Mouse (Mus musculus) forebrain, embryonic 13.5 days (tissue): ENCODE data around the gene Trp53bp1. TPM values are rescaled to one million over a fixed set of nuclear protein-coding genes. Genes with fewer than 3 reads are reported as not detected.
A peak's percentile ranks its signal among the peaks of the same experiment; 100 is the strongest.

Experiments used
- ATAC-seq: fragments of 200-750 bp; cut with Nextera tagmentation; 2 replicates; pipeline ENCODE4 v1.8.0; 2017
- H3K27ac ChIP-seq: fragments of 300-500 bp; sonication (generic); 2 replicates; pipeline ENCODE4 v1.5.1; 2015; ENCODE audit warnings: inconsistent platforms, mild to moderate bottlenecking, moderate library complexity
- H3K27me3 ChIP-seq: fragments of 300-500 bp; sonication (generic); 2 replicates; pipeline ENCODE4 v1.6.1; 2015; ENCODE audit warnings: mild to moderate bottlenecking, inconsistent platforms
- H3K36me3 ChIP-seq: fragments of 300-500 bp; sonication (generic); 2 replicates; pipeline ENCODE4 v1.6.1; 2015; ENCODE audit warnings: mild to moderate bottlenecking, inconsistent platforms; ENCODE audit not compliant: poor library complexity, severe bottlenecking
- H3K4me1 ChIP-seq: fragments of 300-500 bp; sonication (generic); 2 replicates; pipeline ENCODE4 v1.6.1; 2015; ENCODE audit warnings: inconsistent platforms
- H3K4me2 ChIP-seq: fragments of 300-500 bp; sonication (generic); 2 replicates; pipeline ENCODE4 v1.6.1; 2015; ENCODE audit warnings: inconsistent platforms, mild to moderate bottlenecking, moderate library complexity
- H3K4me3 ChIP-seq: fragments of 300-500 bp; sonication (generic); 2 replicates; pipeline ENCODE4 v1.5.1; 2015; ENCODE audit warnings: mild to moderate bottlenecking, inconsistent platforms
- H3K9ac ChIP-seq: fragments of 300-500 bp; sonication (generic); 2 replicates; pipeline ENCODE4 v1.6.1; 2015; ENCODE audit warnings: mild to moderate bottlenecking, inconsistent platforms
- H3K9me3 ChIP-seq: fragments of 300-500 bp; sonication (generic); replicated peaks from 2 replicates; pipeline ENCODE4 v1.6.1; 2016; ENCODE audit warnings: inconsistent platforms
- WGBS: fragments of 180-500 bp; shearing (Covaris S2); methylation state at CpG from one replicate; pipeline ENCODE4 v1.1.7; 2015; 5-methylcytosine and 5-hydroxymethylcytosine counted together
- polyA plus RNA-seq: library from polyadenylated mRNA; unstranded; fragments of >200 nt; fragmentation: Nextera tagmentation; extraction: Ambion mirVana; gene quantifications from 2 replicates; pipeline ENCODE4 v1.2.1, GENCODE M21; 2015

Gene Trp53bp1
- polyA plus RNA-seq, 1 experiment from 2014 or later, result 179 TPM

DNA sequence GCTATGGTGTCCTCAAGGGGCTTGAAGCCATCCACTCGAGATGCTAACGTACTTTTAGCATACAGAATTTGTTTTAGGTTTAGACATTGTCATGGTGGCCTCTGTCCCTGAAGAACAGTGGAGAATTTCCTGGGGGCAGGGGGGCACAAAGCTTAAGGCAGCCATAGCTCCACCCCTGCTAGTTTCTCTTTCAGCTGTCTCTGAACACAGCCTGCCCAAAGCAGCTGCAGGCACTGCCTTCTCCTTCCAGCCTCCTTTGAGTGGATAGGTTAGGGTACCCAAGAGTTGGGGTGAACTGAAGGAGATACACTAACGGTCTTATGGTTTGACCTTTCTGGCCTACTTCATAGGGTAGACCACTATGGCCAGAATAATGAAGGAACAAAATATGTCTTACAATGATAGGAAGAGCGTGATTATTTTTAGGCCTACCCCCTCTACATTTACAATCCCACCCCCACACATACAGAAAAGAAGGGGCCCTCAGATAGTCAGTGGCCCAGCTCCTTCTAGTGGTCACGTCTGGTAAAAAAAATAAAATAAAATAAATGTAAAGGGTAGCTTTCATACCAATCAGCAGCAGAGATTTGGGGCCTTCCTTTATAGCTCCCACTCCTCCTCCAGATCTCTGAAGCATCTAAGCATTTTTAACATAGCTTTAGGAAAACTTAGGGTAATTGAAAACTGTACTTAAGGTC, 21.3 kb upstream of the Trp53bp1 start:
- no peak overlapping the region for H3K9ac ChIP-seq
- no peaks in the 10 kb centered on the region for H3K27me3 ChIP-seq
- H3K27ac ChIP-seq, result no peak overlapping the region
- no peak overlapping the region for H3K4me3 ChIP-seq
- no peak overlapping the region for H3K4me2 ChIP-seq
- H3K4me1 ChIP-seq, result peaks cover 68% of the 10 kb centered on the region
- no peak for ATAC-seq
- H3K9me3 ChIP-seq, result no peaks in the 10 kb centered on the region
- 66% methylated on average over 5 of the region's 5 CpGs for WGBS
- H3K36me3 ChIP-seq, result no peaks in the 10 kb centered on the region

DNA sequence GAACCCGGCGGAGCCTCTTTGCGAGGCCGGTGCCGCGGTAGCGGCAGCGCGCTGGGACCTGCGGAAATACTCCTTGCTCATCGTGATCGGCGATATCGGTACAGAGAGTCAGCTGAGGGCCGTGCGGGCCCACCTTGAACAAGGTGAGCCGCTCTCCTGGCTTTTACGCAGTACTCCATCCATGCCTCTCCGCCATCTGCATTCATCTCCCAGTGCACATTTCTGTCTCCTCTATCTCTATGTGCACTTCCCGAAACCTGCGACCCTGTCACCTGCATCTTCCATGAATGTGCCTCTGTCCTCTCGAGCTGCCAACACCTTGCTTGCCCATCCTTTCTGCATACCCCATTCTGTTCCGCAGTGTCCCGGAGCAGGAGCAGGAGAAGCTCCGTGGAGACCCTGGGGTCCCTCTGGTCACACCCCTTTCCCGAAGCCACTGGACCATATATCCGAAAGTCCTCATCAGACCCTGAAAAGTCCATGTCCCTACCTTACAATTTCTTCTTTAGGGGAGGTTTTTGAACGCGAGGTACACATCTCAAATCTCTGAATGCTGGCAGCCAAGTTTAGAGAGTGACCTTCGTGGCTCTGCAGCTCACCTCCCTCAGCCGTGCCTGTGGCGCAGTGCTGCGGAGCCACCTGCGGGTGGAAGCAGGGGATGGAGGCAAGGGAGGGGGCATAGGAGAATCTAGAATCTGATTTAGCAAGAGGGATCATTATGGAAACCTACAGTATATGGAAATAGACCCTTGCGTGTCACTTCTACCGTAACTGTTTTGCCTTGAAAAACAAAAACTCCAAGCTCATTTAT, 18.7 kb upstream of the Trp53bp1 start:
- Histone ChIP-seq H3K4me2 (peak overlapping the region; percentile 83), H3K27ac (peak overlapping the region; percentile 68), H3K27me3 (no peaks in the 10 kb centered on the region), H3K9ac (peak overlapping the region; percentile 72), H3K9me3 (no peaks in the 10 kb centered on the region), H3K4me3 (peak overlapping the region; percentile 58), H3K4me1 (peaks cover 47% of the 10 kb centered on the region), H3K36me3 (no peaks in the 10 kb centered on the region)
- WGBS, result 2% methylated on average over 36 of the region's 36 CpGs
- ATAC-seq, result peak; percentile 65; the same call in 1 of the 2 replicates

DNA sequence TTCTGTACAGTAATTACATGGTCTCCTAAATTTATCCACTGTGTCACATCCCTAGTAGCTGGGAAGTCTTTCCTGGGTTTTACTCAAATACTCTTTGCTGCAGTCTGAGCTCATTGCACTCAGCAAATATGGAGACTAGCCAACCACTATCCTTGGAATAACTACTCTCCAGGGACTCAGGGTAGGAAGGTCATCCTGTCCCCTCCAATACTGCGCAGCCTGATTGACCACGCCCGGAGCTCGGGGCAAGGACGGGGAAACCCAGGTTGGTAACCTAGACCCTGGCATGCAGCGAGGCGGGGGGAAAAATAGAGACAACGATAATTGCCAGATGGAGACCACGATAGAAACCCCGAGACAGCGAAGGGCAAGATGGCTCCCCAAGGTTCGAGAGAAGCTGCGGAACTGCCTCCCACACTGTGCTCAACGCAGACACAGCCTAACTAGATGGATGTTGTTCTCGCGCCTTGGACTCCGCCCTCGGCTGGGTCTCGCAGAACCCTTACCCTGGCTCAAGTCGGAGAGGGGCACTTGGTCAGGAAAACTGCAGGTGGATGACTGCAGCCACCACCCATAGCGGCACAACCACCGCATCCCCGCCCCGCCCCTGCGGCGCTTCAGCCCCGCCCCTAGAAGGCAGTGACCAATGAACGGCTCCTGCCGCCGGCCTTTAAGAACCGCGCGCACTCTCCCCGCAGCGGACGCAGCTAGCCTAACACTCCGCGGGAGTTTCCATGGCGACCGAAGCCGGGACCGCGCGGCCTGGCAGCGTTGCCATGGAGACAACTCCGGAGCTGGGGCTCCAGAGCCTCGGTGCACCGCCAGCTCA, 17.9 kb upstream of the Trp53bp1 start, which contains the start of gene Map1a:
Gene Map1a (plus strand): TSS at position 700 of the 829 bp plus-strand sequence.
- Histone ChIP-seq H3K36me3 (no peaks in the 10 kb centered on the region), H3K9ac (peak within 1 kb of the TSS; percentile 72), H3K4me3 (peak within 1 kb of the TSS; percentile 58), H3K4me1 (peaks cover 39% of the 10 kb centered on the region), H3K27ac (peak within 1 kb of the TSS; percentile 68), H3K9me3 (no peaks in the 10 kb centered on the region), H3K4me2 (peak within 1 kb of the TSS; percentile 83), H3K27me3 (no peaks in the 10 kb centered on the region)
- peak; percentile 98 for ATAC-seq
- WGBS, result under 1% methylated on average over 48 of the region's 48 CpGs

DNA sequence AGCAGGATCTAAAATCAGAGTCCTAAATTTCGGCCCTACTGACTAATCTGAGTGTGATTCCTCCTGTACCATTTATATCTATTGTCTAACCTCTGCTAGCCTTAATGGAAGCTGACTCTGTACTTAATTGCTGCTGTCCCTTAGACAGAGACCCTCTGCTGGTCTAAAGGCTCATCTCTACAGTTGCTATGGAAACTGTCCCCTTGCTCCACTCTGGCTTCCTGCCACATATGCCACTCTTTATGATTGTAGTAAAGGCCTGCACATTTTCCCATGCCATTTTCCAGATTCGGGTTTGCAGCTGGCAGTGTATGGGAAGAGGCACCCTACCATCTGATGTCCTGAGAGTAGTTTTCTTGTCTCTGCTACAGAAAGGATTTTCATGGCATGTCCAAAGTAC, 16.6 kb upstream of the Trp53bp1 start:
- WGBS, result 46% methylated on average over 2 of the region's 2 CpGs

DNA sequence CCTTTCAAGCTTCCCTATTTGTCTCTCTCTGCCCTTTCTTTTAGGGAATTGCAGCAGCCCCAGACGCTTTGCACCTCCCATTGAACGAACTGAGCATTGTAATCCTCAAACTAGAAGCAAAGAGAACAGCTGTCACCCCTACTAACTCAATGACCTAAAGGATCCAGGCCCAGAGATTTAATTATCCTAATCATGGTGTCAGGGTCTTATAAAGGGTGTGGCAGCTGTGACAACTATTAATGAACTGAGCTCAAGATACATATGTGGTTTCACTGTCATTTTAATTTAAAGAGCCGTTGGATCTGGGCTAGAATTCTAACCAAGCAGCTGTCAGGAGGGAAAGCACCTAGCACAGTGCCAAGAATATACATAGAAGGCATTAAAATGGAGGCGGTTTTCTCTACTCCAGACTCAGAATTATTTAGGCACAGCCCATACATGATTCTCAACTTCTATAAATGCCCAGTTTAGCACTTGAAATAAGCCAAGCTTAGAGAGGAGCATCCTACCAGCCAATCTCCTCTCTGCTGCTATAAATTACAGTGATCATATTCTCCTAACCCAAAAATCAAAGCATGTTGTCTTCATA, 815 bp upstream of the Trp53bp1 start:
- Histone ChIP-seq H3K9me3 (no peaks in the 10 kb centered on the region), H3K4me3 (peak overlapping the region; percentile 87), H3K9ac (peak overlapping the region; percentile 58), H3K4me1 (peaks cover 43% of the 10 kb centered on the region), H3K4me2 (peak overlapping the region; percentile 72), H3K36me3 (peaks cover 31% of the 10 kb centered on the region), H3K27ac (peak overlapping the region; percentile 94), H3K27me3 (no peaks in the 10 kb centered on the region)
- 11% methylated on average over 4 of the region's 4 CpGs for WGBS
- peak; percentile 31 for ATAC-seq

More for the DNA sequence above, 16.6 kb upstream of the Trp53bp1 start:
- peak overlapping the region; percentile 58 for H3K27ac ChIP-seq
- H3K27me3 ChIP-seq, result no peaks in the 10 kb centered on the region
- no peaks in the 10 kb centered on the region for H3K9me3 ChIP-seq
- ATAC-seq, result no peak
- no peaks in the 10 kb centered on the region for H3K36me3 ChIP-seq
- H3K4me3 ChIP-seq, result no peak overlapping the region
- H3K4me1 ChIP-seq, result peaks cover 33% of the 10 kb centered on the region
- H3K9ac ChIP-seq, result peak overlapping the region; percentile 31; the same call in 1 of the 2 replicates
- H3K4me2 ChIP-seq, result peak overlapping the region; percentile 3; the same call in 1 of the 2 replicates

DNA sequence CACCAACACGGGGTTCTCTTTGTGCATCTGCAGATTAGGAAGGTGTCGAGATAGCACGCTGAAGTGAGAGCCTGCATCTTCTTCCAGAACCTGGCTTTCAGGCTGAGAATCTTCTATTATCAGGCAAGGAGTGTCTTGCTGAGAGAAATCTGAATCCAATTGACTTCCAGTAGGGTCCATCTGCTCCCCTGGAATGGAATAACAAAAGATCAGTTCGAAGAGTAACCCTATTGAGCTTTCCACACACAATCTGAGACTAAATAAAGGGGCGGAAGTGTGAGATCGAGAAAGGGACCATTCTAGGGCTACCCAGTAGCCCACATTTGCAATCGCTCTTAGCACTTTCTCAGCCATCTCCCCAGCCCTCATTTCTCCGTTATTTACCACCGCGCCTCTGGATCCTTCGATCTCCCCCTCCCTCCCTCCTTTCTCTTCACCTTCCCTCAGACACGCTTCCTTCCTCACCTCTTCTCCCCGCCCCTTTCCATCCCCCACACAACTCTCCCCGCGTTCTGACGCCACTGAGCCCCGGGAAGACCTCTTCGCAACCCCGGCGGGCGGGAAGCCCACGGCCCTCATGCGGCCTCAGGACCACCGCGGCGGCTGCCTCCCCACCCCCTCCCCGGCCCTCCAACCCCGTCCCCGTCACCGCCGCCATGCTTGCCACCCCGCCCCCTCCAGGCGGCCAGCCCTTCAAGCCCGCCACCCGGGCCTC, 529 bp downstream of the Trp53bp1 start:
- Histone ChIP-seq H3K36me3 (peaks cover 37% of the 10 kb centered on the region), H3K27ac (peak overlapping the region; percentile 94), H3K4me3 (peak overlapping the region; percentile 87), H3K27me3 (no peaks in the 10 kb centered on the region), H3K9ac (peak overlapping the region; percentile 88), H3K4me2 (peak overlapping the region; percentile 72), H3K9me3 (no peaks in the 10 kb centered on the region), H3K4me1 (peaks cover 48% of the 10 kb centered on the region)
- whole genome bisulfite sequencing, result under 1% methylated on average over 35 of the region's 35 CpGs
- peak; percentile 84 for ATAC-seq

DNA sequence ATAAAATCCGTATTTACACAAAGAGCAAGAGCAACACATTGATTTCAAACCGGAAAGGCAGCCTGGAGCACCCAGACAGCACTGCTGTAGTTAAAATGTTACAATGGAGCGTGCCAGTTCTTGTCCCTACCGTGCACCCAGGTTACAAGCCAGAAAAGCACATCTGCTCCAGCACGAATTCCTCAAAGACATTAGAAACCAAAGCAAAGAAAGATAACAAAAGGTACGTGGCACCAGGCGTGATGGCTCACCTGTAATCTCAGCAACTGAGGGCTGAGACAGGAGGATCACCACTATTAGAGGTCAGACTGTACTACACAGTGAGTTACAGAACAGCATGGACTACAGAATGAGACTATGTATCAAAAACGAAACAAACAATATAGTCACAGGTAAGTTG, 2.8 kb downstream of the Trp53bp1 start:
- WGBS, result 79% methylated on average over 8 of the region's 8 CpGs
- H3K4me2 ChIP-seq, result peak overlapping the region; percentile 72
- peak overlapping the region; percentile 87; the same call in 1 of the 2 replicates for H3K4me3 ChIP-seq
- peaks cover 48% of the 10 kb centered on the region for H3K4me1 ChIP-seq
- H3K9me3 ChIP-seq, result no peaks in the 10 kb centered on the region
- ATAC-seq, result no peak
- peak overlapping the region; percentile 26; the same call in 1 of the 2 replicates for H3K9ac ChIP-seq
- peaks cover 54% of the 10 kb centered on the region for H3K36me3 ChIP-seq
- H3K27ac ChIP-seq, result no peak overlapping the region; the same call in 1 of the 2 replicates
- H3K27me3 ChIP-seq, result no peaks in the 10 kb centered on the region

DNA sequence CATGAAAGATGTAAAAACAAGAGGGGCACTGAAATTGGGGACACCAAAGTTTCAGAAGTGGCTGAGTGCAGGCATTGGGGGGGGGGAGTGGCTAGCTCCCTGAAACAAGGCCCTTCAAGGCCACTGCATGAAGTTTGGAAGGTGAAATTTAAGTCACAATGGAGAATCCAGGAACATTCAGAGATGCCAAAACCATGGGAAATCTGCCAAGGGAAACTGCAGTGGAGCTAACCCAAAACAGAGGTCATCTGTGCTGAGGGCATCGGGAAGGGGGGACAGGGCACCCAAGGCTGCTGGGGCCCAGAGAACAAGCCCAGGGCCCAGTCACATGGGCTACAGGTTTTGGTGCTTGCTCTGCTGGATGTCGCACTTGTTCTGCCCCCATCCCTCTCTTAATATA, 21.4 kb downstream of the Trp53bp1 start:
- Histone ChIP-seq H3K9me3 (no peaks in the 10 kb centered on the region), H3K27me3 (no peaks in the 10 kb centered on the region), H3K4me1 (no peaks in the 10 kb centered on the region), H3K4me3 (no peak overlapping the region), H3K36me3 (peaks cover 96% of the 10 kb centered on the region), H3K27ac (no peak overlapping the region), H3K4me2 (no peak overlapping the region), H3K9ac (no peak overlapping the region)
- WGBS, result 89% methylated on average over 2 of the region's 2 CpGs
- no peak for ATAC-seq

DNA sequence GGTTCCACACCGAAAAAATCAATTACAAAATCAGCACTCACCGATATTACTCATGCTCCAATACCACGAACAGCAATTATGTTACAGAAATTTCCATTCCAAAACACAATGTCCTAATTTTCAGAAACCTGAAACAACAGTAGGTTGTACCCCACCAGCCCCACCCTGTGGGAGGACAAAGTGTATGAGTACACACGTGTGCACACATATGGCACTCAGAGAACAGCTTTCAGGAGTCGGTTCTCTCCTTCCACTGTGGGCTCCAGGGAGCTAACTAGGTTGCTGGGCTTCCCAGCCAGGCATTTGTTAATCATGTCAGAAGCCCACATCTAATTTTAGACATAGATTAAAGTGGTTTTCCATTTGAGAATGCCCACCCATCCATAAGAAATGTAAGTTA, 27.1 kb downstream of the Trp53bp1 start:
- WGBS, result 94% methylated on average over 5 of the region's 5 CpGs
- no peak overlapping the region for H3K4me3 ChIP-seq
- no peak overlapping the region for H3K4me2 ChIP-seq
- no peak overlapping the region for H3K27ac ChIP-seq
- H3K36me3 ChIP-seq, result peaks cover 89% of the 10 kb centered on the region
- H3K9me3 ChIP-seq, result no peaks in the 10 kb centered on the region
- H3K9ac ChIP-seq, result no peak overlapping the region
- H3K4me1 ChIP-seq, result no peaks in the 10 kb centered on the region
- no peak for ATAC-seq
- no peaks in the 10 kb centered on the region for H3K27me3 ChIP-seq

DNA sequence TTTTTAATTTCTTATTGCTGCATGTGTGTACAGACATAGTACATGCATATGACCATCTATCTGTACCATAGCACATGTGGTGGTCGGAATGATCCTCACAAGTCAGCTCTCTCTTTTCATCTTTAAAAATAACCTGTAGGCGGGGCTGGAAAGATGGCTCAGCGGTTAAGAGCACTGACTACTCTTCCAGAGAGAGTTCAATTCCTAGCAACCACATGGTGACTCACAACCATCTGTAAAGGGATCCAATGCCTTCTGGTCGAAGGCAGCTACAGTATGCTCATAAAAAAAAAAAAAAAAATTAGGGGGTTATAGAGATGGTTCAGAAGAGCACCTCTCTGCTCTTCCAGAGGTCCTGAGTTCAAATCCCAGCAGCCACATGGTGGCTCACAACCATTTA, 31.8 kb downstream of the Trp53bp1 start:
- WGBS, result 92% methylated on average over 4 of the region's 4 CpGs
- no peak for ATAC-seq
- H3K9me3 ChIP-seq, result no peaks in the 10 kb centered on the region

More for the DNA sequence above, 31.8 kb downstream of the Trp53bp1 start:
- no peaks in the 10 kb centered on the region for H3K27me3 ChIP-seq
- no peak overlapping the region for H3K27ac ChIP-seq
- H3K36me3 ChIP-seq, result peaks cover 88% of the 10 kb centered on the region
- H3K9ac ChIP-seq, result no peak overlapping the region
- H3K4me2 ChIP-seq, result no peak overlapping the region
- no peaks in the 10 kb centered on the region for H3K4me1 ChIP-seq
- no peak overlapping the region for H3K4me3 ChIP-seq
